Mouse (Mus musculus): ENCODE measurements around the gene Taok3. TPM values are rescaled to one million over a fixed set of nuclear protein-coding genes. Genes with fewer than 3 reads are reported as not detected.
A peak's percentile ranks its signal among the peaks of the same experiment; 100 is the strongest.

Gene Taok3
- polyA plus RNA-seq, 1 experiment from 2014 or later: 16.1 TPM

DNA sequence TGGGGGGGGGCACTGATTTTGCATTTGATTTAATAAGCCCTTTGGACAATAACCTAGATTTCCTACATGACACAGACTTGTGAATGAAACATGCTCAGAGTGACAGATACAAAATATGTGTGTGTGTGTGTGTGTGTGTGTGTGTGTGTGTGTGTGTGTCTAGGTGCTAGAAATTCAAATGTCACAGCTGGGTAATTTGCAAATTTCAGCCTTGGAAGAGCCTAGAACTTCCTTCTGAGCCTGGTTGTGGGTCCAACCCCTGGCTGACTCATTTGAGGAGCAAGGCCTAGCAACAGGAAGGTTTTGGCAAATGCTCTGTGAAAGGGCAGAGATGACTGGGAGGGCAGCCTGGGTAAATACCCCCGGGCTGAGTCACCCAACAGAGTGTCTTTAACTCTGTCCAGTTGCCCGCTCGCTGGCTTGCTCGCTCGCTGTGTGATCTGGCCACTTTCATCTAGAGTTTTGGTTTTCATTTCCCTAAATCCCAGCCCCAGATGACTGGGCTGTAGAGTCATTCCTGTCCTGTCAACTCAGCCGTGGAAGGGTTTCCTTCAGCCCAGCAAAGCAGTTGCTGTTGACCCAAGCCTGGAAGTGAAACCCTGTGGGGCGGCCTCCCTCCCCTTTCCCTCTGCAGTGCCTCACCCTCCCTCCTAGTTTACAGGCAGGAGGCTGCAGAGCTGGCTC, 38.5 kb downstream of the Taok3 start:
- Histone ChIP-seq H3K4me2 (ENCODE audit: low read length) (no peak overlapping the region), H3K4me3 (replicated peaks; ENCODE audit: low read depth, low read length) (no peak overlapping the region), H3K27me3 (ENCODE audit: insufficient read depth, low read length) (no peaks in the 10 kb centered on the region), H3K27ac (0 out of 2 replicates have a peak overlapping the region, but pooled peaks have one; percentile 37), H3K4me1 (replicated peaks; ENCODE audit: insufficient read depth, low read length) (no peaks in the 10 kb centered on the region; the same call in 1 of the 2 replicates), H3K9me3 (replicated peaks; ENCODE audit: low read length) (no peaks in the 10 kb centered on the region), H3K9ac (ENCODE audit: low read depth, low read length) (no peak overlapping the region), H3K36me3 (ENCODE audit: insufficient read depth, low read length) (0 out of 2 replicates have a peak, but pooled peaks cover under 1% of the 10 kb centered on the region)
- TF ChIP-seq CTCF (IDR thresholded peaks at IDR 0.05; ENCODE audit: low read depth): no peak
- ATAC-seq (replicated peaks; ENCODE audit: low FRiP score, low read depth) (no peak; the same call in 1 of the 2 replicates), DNase-seq (ENCODE audit: low spot score) (peak; percentile 57)
- 51% methylated on average over 7 of the region's 7 CpGs for WGBS

DNA sequence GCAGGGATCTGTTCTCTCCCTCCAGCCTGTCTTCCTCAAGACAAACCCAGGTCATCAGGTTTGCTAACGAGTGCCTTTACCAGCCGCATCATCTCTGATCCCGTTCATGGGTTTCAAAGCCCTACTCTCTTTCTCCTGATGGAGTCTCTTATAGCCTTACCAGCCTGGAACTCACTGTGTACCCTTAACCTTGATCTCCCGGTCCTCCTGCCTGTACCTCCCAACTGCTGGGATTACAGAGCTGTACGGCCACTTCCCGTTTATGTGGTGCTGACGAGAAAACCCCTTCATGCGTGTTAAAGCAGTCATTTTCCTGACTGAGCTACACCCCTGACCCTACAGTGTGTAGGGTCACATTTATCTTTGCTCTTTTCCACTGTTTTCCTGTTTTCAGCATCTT, 39.4 kb downstream of the Taok3 start:
- H3K27ac ChIP-seq: peak overlapping the region; percentile 33; the same call in 1 of the 2 replicates
- H3K4me1 ChIP-seq (replicated peaks; ENCODE audit: insufficient read depth, low read length): no peaks in the 10 kb centered on the region; the same call in 1 of the 2 replicates
- H3K4me2 ChIP-seq (ENCODE audit: low read length): no peak overlapping the region
- no peak overlapping the region for H3K9ac ChIP-seq (ENCODE audit: low read depth, low read length)
- DNase-seq (ENCODE audit: low spot score) (no peak), ATAC-seq (replicated peaks; ENCODE audit: low FRiP score, low read depth) (0 out of 2 replicates have a peak, but pooled peaks have one; percentile 26)
- H3K36me3 ChIP-seq (ENCODE audit: insufficient read depth, low read length): 0 out of 2 replicates have a peak, but pooled peaks cover 3% of the 10 kb centered on the region
- no peaks in the 10 kb centered on the region for H3K9me3 ChIP-seq (replicated peaks; ENCODE audit: low read length)
- H3K27me3 ChIP-seq (ENCODE audit: insufficient read depth, low read length): no peaks in the 10 kb centered on the region
- TF ChIP-seq CTCF (IDR thresholded peaks at IDR 0.05; ENCODE audit: low read depth): no peak
- H3K4me3 ChIP-seq (replicated peaks; ENCODE audit: low read depth, low read length): no peak overlapping the region
- WGBS: 44% methylated on average over 8 of the region's 8 CpGs

DNA sequence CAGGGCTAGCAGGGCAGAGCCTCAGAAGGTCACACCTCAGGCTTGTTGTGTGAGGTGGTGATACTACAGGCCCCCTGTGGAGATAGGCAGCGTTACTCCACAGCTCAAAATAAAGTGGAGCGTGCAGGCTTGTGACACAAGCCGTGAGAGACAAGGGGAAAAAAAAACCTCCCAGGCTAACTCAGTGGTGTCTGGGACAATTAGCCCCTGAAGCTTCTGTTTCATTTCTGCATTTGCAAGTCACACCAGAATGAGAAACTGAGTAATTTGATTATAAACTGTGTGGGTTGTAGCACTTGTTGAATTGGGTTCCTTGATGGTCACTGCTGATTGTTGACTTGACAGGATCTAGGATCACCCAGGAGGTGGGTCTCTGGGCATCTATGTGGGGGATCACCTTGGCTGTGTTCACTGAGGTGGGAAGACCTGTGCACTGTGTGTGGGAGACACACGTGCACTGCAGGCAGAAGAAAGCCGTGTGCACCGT, 39.9 kb downstream of the Taok3 start:
- Histone ChIP-seq H3K36me3 (ENCODE audit: insufficient read depth, low read length) (0 out of 2 replicates have a peak, but pooled peaks cover 3% of the 10 kb centered on the region), H3K27ac (peak overlapping the region; percentile 33; the same call in 1 of the 2 replicates), H3K4me1 (replicated peaks; ENCODE audit: insufficient read depth, low read length) (no peaks in the 10 kb centered on the region; the same call in 1 of the 2 replicates), H3K9ac (ENCODE audit: low read depth, low read length) (no peak overlapping the region), H3K4me2 (ENCODE audit: low read length) (no peak overlapping the region), H3K27me3 (ENCODE audit: insufficient read depth, low read length) (no peaks in the 10 kb centered on the region), H3K4me3 (replicated peaks; ENCODE audit: low read depth, low read length) (no peak overlapping the region), H3K9me3 (replicated peaks; ENCODE audit: low read length) (no peaks in the 10 kb centered on the region)
- TF ChIP-seq CTCF (IDR thresholded peaks at IDR 0.05; ENCODE audit: low read depth): no peak
- ATAC-seq (replicated peaks; ENCODE audit: low FRiP score, low read depth) (no peak), DNase-seq (ENCODE audit: low spot score) (no peak)
- WGBS: 26% methylated on average over 6 of the region's 6 CpGs

DNA sequence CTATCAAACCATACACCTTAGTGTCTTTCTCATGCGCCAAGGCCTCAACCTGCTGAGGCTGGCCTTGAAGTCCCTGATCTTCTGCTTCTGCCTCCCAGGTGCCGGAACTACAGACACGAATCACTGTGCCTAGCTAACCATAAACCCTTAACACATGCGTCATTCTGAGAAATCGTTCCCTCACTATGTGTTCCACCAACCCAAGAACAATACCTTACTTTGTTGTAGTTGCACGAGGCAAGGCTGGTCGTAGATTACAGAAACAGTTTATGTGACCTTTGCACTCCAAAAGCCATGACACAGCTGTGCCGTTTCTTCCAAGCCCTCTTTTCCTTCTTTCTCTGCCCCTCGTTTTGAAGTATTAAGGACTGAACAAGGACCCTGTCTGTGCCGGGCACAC, 40.6 kb downstream of the Taok3 start:
- H3K27ac ChIP-seq: 0 out of 2 replicates have a peak overlapping the region, but pooled peaks have one; percentile 19
- DNase-seq (ENCODE audit: low spot score) (peak; percentile 40), ATAC-seq (replicated peaks; ENCODE audit: low FRiP score, low read depth) (peak; percentile 47; the same call in 1 of the 2 replicates)
- no peak overlapping the region for H3K9ac ChIP-seq (ENCODE audit: low read depth, low read length)
- 0 out of 2 replicates have a peak, but pooled peaks cover 3% of the 10 kb centered on the region for H3K36me3 ChIP-seq (ENCODE audit: insufficient read depth, low read length)
- no peaks in the 10 kb centered on the region for H3K27me3 ChIP-seq (ENCODE audit: insufficient read depth, low read length)
- H3K4me2 ChIP-seq (ENCODE audit: low read length): no peak overlapping the region
- WGBS: 39% methylated on average over 10 of the region's 10 CpGs
- no peaks in the 10 kb centered on the region for H3K9me3 ChIP-seq (replicated peaks; ENCODE audit: low read length)
- no peak for TF ChIP-seq CTCF (IDR thresholded peaks at IDR 0.05; ENCODE audit: low read depth)
- no peak overlapping the region for H3K4me3 ChIP-seq (replicated peaks; ENCODE audit: low read depth, low read length)
- H3K4me1 ChIP-seq (replicated peaks; ENCODE audit: insufficient read depth, low read length): no peaks in the 10 kb centered on the region; the same call in 1 of the 2 replicates

DNA sequence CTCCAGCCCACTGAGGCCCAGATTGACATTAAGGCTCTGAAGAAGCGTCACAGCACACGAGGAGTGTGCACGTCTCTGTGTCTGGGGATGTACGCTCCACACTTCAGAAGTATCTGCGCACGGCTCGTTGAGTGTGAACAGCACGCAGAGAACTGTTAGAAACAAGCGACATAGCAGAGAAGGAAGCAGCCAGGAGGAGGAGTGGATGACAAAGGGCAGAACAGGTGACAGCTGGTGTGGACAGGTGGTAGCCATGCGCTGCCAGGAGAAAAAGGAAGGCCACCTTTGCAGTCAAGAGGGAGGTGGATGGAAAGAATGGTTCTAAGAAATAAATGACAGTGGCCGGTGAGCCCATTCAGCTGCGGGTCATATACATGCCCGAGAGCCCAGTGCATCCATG, 43.9 kb downstream of the Taok3 start:
- 93% methylated on average over 13 of the region's 13 CpGs for WGBS
- H3K36me3 ChIP-seq (ENCODE audit: insufficient read depth, low read length): 0 out of 2 replicates have a peak, but pooled peaks cover 3% of the 10 kb centered on the region
- TF ChIP-seq CTCF (IDR thresholded peaks at IDR 0.05; ENCODE audit: low read depth): no peak

DNA sequence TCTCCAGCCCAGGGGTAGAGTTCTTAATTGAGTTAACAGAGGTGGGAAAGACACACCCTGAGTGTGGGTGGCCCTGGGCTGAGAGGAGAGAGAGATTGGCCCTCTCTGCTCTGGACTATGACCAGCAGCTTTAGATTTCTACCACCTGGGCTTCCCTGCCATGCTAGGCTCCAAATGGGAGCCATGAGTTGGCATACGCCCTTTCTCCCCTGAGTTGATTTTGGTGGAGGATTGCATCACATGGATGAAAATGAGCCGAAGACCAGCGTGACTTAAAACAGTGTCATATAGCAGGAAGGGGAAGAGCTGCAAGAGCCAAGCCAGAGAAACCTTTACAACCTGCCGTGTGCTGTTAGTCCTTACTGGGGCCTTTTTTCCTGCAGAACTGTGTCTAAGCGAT, 44.6 kb downstream of the Taok3 start:
- 0 out of 2 replicates have a peak, but pooled peaks cover 3% of the 10 kb centered on the region for H3K36me3 ChIP-seq (ENCODE audit: insufficient read depth, low read length)
- H3K27ac ChIP-seq: no peak overlapping the region

More for the DNA sequence above, 43.9 kb downstream of the Taok3 start:
- H3K27ac ChIP-seq: no peak overlapping the region
- H3K4me2 ChIP-seq (ENCODE audit: low read length): no peak overlapping the region
- DNase-seq (ENCODE audit: low spot score) (no peak), ATAC-seq (replicated peaks; ENCODE audit: low FRiP score, low read depth) (no peak)
- no peak overlapping the region for H3K4me3 ChIP-seq (replicated peaks; ENCODE audit: low read depth, low read length)
- no peaks in the 10 kb centered on the region for H3K9me3 ChIP-seq (replicated peaks; ENCODE audit: low read length)
- H3K27me3 ChIP-seq (ENCODE audit: insufficient read depth, low read length): no peaks in the 10 kb centered on the region
- H3K4me1 ChIP-seq (replicated peaks; ENCODE audit: insufficient read depth, low read length): no peaks in the 10 kb centered on the region; the same call in 1 of the 2 replicates
- H3K9ac ChIP-seq (ENCODE audit: low read depth, low read length): no peak overlapping the region

More for the DNA sequence above, 44.6 kb downstream of the Taok3 start:
- Histone ChIP-seq H3K4me3 (replicated peaks; ENCODE audit: low read depth, low read length) (no peak overlapping the region), H3K4me1 (replicated peaks; ENCODE audit: insufficient read depth, low read length) (no peaks in the 10 kb centered on the region; the same call in 1 of the 2 replicates), H3K9me3 (replicated peaks; ENCODE audit: low read length) (no peaks in the 10 kb centered on the region), H3K9ac (ENCODE audit: low read depth, low read length) (no peak overlapping the region), H3K4me2 (ENCODE audit: low read length) (no peak overlapping the region), H3K27me3 (ENCODE audit: insufficient read depth, low read length) (no peaks in the 10 kb centered on the region)
- TF ChIP-seq CTCF (IDR thresholded peaks at IDR 0.05; ENCODE audit: low read depth): no peak
- 83% methylated on average over 5 of the region's 5 CpGs for WGBS
- ATAC-seq (replicated peaks; ENCODE audit: low FRiP score, low read depth): no peak
- DNase-seq (ENCODE audit: low spot score): no peak

Data from kidney, postnatal 0 days (tissue).